Mouse (Mus musculus) liver, embryonic 18 days (tissue): Measurements from ENCODE around the gene Gm8914. TPM values are rescaled to one million over a fixed set of nuclear protein-coding genes. Genes with fewer than 3 reads are reported as not detected.

ENCODE experiments used
- polyA plus RNA-seq: library from polyadenylated mRNA; depleted of rRNA; stranded (reverse); fragments of >200 nt; gene quantifications from 2 replicates; pipeline ENCODE4 v1.2.3, GENCODE M21; 2012; rRNA removed

Gm8914 gene
- polyA plus RNA-seq: not detected in 2 replicates

DNA sequence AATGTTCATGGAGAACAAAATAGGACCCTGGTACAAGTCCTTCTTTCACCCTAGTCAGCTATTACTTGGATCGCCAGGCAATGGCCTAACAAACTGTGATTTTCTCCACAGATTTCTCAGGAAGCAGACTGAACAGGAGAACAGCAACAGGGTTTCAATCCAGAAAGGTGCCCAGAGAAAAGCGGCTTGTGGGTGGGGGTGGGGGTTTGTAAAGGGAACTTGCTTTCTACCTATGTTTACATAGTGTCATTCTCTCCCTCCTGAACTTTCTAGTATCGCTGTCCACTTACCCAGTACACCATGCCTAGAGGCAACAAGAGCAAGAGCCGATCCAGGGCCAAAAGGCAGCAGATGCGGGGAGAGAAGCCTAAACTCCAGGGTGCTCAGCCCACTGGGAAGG is at the start of gene Gm8914:
Gene Gm8914 (plus strand): TSS at position 301 of the 400 bp plus-strand sequence.

Other genes with a start within 250 kb of the Gm8914 start
- not detected in 2 replicates for gene Mageb2, start 148.4 kb upstream of the Gm8914 start, polyA plus RNA-seq
- gene Gm5072, start 87.6 kb upstream of the Gm8914 start, polyA plus RNA-seq: not detected in 2 replicates
- not detected in 2 replicates for gene 1700084M14Rik, start 95.8 kb downstream of the Gm8914 start, polyA plus RNA-seq
- not detected in 2 replicates for gene Gm14781, start 152.1 kb downstream of the Gm8914 start, polyA plus RNA-seq